Mouse (Mus musculus) T-helper 17 cell (primary cell): ENCODE results near the gene Gramd4.

Experiments used
- in situ Hi-C, 2 experiments: fragments of 300-600 bp; cut with MboI, MseI; formaldehyde crosslinking; loops; 1 replicate in 1 of 2; 2 replicates in 1 of 2; pipeline ENCODE4 v1.15.1; 2025; ENCODE audit warnings: high pct_unique_total_duplicates in 2 of 2

Gene Gramd4

DNA sequence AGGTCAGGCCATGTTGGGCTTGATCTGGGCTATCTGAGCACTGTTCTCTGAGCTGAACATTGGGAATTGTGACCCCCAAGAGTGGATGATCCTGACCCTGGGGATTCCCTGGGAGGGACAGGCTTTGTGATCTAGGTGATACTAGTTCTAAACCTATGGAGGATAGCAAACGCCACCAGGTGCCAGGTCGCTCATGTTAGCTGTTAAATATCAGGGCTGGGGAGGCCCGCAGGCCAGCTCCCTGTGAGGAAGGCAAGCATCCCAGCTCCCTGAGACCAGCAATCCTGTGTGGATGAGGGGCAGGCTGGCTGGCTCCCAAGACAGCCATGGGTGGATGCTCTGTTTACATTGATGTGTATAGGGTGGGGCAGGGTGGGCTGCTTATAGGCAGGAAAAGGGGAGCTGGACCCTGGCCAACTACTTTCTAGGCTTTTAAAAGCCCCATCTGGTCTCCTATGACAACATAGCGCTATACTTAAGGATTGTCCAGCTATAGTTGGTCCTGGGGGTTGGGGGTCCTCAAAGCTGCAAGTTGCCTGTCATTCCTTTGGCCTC, 10.5 kb downstream of the Gramd4 start:
- in situ Hi-C loops: no loop called here

DNA sequence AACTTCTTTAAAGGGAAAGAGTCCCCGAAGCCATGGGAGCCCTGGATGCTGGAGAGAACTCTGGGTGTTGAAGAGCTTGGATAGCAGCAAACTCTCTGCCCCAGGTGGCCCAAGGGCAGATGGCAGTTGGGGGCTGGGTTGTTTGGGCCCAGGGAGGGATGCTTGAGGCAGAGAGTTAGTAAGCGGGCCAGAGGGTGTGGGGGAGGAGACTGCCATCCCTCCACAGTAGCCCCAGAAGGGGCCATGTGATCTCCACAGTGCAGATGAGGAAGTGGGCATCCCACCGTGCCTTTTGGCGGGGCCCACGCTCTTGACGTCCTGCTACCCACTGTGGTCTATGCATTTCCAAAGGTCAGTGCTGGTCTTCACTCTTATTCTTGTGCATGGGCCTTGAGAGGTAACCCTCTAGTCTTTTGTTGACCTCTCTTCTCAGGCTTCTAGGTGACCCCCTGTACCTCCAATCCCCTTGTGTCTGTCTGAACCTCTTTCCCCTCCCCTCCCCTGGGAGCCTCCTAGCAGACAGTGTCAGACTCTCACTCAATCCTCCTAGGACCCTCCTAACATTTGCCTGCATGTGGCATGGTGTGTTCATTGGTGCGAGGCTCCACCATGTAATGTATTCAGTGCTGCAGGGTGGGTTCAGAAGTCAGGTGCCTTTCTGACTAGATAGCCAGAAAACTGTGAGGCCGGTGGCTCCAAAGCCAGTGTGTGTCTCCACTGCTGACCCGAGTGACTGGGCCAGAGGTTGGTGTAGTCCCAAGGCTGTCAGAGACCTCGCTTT, 11.7 kb downstream of the Gramd4 start:
- in situ Hi-C loops: no loop called here

DNA sequence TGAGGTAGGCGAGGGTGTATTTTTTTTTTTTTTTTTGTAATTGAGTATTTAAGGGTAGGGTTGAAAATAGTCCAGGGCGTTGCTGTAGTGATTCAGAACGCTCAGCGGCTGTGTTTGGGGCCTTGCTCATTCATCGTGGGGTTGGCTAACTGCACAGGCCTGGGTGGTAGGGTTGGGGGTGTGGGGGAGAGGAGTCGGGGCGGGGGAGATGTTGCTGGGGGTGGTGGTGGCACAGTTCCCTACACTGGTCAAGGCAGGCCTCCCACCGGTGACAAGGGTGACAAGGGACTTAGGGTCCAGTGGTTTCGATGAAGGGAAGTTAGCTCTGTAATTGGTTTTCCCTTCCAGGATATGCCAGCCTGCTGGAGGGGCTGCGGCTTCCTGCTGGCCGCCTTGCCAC, 12.9 kb downstream of the Gramd4 start:
- in situ Hi-C loops: no loop called here

DNA sequence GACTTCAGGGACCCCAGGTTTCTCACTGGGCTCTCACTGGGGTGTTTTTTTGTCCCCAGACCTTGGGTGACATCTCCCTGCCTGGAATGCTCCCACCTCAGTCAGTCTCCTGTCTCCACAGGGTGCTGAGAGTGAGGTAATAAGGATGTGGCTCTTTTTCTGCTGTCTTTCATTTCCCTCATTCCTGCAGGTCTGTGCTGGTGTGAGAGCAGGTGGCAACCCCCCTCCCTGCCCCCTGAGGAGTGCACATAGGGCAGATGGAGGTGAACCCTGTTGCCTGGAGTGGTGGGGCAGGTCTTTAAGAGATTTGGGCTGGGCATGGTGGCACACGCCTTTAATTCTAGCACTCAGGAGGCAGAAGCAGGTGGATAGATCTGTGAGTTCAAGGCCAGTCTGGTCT, 13.7 kb downstream of the Gramd4 start:
- in situ Hi-C loops: no loop called here

DNA sequence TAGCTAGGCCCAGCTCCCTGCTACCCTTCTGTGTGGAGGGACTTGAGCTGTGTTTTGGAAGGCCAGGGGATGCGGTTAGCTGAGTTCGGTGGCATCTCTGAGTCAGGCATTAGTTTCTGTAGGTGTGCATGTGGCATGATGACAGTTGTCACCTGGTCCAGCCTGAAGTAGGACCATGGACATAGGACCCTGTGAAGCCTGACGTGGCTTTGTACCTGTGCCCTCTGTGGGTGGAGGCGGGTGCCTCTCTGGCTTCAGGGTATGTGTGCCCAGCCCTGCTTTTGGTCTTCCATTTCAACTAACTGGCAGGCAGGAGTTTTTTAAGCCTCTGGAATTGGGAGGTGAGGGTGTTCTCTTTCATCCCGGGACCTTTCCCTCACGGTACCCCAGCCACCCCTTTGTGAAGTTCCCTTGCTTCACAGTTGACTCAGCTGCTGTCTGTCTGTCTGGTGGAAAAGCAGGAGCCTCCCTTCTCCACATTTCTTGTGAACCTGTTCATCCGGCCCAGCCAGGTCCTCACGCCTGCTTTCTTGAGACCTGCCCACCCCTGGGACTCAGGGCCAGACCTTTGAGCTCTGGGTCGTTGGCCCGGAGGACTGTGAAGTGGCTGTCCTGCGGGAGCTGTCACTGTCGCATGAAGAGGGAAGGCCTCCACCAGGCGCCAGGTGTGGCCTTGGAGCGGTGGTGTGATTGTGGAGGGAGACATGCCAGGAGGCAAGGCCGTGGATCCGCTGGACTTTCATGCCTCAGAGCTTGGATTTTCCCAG, 16.9 kb downstream of the Gramd4 start:
- in situ Hi-C loops: no loop called here

DNA sequence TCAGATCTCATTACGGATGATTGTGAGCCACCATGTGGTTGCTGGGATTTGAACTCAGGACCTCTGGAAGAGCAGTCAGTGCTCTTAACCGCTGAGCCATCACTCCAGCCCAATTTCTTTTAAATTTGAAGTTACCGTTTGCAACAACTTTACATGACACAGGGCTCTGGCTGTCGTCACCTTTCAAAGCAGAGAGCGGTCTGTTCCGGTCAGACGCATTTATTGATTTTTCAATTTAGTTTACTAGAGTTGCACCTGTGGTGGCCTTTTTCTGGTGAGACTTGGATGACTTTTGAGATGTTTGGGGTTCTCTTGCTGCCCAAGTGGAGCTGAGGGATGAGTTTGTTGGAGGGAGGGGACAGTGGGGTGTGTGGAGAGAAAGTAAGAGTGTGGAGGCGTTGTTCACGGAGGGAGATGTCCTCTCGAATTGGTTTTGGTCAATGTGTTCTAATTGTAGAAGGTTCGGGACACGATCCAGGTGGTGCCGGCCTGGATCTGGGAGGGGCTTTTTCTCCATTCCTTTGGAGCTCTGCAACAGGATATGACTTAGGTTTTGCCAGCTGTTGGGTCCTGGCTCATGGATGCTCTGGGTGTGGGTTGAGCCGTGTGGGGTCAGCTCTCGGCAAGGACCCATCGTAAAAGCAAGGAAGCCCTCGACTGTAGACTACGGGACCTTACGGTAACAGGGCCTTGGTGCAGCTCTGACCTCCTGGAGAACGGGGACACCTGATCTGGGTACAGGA, 18.0 kb downstream of the Gramd4 start:
- in situ Hi-C loops: no loop called here

DNA sequence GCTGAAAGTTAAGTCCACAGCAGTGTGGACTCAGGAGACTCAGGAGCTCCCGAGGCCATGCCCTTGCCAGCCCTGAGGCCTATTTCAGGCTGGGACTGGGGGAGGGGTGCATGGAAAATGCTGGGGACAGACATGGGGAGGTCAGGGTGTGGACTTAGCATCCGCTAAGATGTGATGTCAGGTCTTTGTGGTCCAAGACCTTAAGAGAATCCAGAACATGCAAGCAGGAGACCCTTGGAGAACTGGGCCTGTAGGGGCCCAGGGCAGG, 18.5 kb downstream of the Gramd4 start:
- in situ Hi-C loops: no loop called here

DNA sequence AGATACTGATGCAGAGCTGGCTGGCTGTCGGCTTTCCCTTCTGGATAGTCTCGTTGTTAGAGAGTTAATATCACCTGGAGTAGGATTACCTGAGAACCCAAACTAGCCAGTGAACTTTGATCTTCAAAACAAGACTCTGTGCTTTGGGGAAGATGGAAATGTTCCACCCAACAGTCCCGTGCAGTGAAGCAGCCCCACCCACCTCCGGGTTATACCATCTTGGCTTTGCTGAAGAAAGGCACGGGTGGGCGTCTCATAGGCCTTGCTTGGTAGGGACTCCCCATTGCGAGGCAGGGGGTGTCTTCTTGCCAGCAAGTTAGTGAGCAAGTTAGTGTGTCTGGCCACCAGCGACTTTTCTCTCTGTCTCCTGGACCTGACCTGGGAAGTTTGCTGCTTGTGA, 18.9 kb downstream of the Gramd4 start:
- in situ Hi-C loops: no loop called here

DNA sequence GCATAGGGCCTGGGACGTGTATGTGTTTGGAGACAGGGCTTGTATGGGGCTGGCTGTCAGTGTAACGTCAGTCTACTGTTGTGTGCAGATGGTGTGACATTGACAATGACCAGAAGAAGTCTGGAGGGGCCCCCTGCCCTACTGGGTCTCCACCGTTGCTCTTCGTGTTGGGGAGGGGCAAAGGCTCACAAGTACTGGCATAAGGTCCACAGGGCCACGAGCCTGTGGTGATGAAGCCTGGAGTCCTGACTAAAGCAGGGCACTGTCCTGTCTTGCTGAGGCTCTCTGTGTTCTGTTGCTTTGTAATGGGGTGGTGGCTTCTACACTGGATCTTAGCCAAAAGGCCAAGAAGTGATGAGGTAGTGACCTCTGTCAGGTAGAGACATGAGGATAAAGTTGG, 20.4 kb downstream of the Gramd4 start:
- in situ Hi-C loops: no loop called here

DNA sequence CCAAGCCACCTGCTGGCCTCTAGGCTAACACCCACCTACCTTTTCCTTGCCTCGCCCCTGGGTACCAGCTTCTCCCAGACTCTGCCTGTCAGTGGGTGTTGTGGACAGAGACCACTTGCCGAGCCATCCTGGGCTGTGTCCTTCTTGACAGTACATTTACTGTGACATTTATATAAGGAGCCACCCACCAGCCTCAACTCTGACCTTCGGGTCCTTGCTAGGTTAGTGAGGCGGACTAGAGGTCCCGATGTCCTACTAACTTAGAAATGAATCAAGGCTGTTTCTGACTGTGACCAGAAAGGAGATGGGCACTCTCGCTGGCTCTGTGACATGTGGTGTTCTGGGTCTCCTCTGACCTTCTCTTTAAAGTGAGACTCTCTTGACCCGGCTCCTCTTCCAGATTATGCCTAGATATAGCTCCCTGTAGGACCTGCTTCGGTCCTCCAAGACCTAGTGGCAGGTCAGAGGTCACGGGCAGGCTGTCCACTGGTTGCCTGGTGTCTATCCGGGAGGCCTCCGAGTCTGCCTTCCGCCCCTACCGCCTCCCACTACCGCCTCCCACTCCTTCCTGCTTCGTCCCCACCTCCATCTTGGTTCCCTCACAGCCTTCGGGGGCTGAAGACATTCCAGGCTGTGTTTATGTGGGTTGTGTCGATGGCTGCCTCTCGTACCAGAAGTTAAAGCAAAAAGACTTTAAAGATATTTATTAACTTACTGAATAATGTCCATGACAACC, 21.2 kb downstream of the Gramd4 start:
- in situ Hi-C loops: no loop called here

DNA sequence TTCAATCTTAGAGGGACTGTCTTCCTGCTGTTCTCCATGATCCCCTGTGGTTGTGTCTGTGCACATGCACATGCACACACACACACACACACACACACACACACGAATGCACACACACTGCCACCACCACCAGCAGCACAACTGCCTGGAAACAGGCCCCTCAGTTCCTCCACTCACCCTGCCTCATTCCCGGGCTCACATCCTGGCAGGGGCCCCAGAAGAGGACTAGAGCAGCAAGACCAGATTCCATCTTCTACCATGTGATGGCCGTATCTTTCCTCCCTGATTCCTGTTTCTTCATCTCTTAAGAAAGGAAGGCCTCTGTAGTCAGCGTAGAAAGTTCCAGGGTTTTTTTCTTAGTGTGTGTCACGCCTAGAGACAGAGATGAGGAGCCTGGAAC, 22.0 kb downstream of the Gramd4 start:
- in situ Hi-C loops: no loop called here

DNA sequence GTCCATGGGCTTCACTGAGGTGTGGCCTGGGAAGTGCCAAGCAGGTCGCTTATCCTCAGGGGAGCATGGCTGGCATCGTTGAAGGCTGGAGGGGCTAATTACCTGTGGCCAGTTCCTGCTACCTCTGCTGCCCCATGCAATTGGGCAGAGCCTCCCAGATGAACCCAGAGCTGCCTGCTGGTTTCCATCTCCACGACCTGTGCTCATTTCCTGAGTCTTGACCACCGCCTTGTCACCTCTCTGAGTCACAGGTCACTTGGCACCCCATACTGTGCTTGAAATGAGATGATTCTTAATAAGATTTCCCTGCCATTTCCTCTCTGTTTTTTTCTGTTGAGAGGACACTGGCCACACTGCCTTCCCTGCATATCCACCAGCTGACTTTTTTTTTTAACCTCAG, 22.4 kb downstream of the Gramd4 start:
- in situ Hi-C loops: no loop called here

DNA sequence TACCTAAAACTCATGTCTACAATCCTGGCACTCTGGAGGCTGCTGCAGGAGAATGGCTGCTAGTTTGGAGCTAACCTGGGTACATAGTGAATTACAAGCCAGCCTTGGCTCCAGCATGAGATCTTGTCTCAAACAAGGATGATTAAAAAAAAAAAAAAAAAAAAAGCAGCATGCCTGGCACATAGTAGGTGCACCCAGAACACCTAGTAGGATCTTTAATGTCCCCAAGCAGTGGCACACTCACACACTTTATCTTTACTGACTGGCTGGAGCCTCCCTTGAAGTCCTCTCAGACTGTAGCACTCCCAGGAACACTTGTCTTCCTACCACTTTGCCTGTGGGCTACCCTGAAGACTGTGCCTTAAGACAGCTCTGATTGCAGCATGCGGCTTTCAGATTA, 22.9 kb downstream of the Gramd4 start:
- in situ Hi-C loops: no loop called here

DNA sequence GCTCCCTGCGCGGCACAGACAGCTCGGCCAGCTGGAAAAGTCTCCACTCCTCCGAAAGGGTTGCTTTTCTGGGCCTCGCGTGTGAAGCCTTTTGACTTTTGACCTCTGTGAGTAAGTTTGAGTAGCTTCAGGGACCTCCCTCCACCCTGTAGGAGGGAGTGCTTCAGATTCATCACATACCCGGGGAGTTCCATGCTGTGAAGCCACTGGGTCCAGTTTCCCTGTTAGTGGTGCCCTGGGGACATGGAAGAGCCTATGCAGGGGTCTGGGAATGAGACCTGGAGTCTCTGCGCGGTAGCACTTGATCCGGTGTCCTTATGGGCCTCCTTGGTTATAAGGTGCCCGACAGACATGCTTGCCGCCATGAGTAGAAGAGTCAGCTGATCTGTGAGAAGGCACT, 24.2 kb downstream of the Gramd4 start:
- in situ Hi-C loops: no loop called here

DNA sequence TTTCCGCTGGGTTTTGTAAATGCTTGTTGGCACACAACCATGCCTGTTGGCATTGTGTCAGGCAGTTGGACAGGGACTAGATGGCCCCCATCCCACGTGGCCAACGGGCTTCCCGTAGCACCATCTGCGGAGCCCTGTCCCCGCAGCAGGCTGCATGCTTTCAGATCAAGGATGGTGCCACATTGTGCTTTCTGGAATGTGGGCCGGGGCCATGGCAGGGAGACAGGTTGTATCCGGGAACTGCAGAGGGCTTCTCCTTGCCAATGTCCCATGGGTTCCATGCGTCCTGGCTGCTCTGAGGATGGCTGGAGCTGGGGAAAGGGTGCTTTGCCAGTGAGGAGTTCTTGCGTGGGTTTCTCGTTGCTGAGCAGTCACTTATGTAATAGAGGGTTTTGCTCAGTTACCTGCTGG, 25.1 kb downstream of the Gramd4 start:
- in situ Hi-C loops: no loop called here

DNA sequence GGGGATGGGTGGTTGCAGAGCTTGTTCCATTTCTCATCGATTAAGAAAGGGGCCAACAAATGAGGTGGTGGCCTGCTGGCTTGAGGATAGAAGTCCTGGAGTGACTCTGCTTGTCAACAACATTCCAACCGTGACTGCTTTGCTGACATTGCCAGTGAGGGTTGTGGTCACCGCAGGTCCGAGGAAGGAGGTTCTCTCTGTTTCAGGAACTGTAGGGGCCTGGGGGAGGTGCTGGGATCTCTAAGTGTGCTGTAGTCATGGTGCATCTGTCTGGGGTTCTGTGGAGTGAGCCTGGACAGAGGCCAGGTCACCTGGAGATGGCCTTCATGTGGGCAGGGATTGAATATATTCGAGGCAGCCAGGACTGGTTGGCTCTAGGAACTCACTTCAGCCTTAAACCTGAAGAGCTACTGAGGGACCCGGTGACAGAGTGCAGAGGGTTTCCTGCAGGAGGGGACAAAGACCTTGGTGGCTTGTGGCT, 25.8 kb downstream of the Gramd4 start:
- in situ Hi-C loops: no loop called here

DNA sequence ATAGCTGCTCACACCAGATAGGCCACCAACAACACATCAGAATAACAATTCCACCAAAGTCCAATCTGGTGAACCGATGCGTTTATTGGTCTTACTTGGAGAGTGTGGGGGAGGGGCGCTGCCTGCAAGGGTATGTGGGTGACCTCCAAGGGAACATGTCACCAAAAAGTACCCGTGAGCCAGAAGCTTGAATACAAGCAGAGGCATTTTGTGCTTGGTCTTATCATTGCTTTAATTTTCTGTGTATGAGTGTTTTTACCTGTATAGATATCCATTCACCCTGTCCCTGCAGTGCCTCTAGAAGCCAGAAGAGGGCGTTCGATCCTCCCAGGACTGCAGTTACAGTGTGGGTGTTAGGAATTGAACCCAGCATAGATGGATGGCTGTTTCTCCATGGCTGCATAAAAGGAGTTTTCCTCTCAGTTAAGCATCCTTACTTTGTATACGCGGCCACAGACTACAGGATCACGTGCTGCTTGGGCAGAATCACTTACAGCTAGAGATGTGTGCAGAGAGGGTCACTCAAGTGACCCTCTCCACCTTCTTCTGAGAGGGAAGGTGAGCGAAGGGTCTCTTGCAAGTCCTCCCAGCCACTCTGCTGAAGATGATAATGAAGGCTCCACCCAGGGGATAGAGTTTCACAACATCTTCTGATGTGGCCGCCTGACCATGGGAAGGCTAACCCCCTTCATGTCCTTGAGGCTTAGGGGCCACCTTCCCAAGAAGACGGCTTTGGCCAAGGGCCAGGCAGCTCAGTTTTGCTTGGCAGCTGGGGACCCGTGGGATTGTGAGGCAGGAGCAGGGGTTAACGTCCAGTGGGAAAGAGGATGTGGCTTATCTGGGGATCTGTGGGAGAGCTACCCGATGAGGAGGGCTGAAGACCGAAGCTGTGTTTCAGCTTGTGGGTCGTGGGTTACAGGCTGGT, 28.1 kb downstream of the Gramd4 start:
- in situ Hi-C loops: no loop called here

DNA sequence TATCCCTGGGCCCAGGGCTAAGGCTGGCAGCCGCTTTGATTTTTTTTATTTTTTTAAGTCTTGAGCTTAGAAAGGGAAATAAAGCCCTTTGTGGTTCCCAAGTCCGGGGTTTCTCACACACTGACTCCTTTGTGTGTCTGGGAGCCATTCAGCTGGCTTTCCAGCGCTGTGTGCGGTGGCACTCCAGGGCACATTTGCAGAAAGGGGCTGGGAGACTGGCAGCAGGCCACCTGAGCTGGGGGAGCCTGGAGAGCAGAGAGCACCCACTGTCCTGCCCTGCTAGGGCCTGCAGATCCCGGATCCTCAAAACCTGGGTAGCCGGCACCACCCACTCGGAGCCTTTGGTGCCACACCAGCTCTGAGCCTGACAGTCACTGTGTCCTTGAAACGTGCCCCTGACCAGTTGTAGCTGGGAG, 28.8 kb downstream of the Gramd4 start:
- in situ Hi-C loops: no loop called here

DNA sequence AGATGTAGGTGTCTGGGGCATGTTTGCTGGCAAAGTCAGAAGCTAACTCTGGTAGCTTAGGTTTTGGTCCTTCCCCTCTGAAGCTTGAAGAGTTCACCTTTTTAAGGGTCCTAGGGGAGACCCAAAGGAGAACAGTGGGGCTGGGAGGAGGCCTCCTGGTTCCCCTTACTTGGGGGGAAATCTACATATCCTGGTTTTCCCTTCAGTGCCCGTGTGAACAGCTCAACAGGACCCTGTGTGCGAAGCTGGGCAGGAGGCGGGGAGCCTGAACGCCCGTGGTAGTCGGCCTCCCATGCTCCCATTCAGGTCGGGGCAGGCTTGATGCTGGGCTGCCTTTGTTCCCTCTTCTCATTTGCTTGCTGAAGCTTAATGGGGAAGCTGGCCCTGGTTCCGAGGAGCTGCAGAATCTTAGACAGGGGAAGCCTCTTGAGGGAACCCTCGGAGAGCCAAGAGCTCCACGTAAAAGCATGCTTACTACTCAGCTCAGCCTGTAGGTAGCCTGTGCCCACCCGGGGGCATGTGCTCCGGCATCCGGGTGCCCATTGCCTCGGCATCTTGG, 30.2 kb downstream of the Gramd4 start:
- in situ Hi-C loops: no loop called here

DNA sequence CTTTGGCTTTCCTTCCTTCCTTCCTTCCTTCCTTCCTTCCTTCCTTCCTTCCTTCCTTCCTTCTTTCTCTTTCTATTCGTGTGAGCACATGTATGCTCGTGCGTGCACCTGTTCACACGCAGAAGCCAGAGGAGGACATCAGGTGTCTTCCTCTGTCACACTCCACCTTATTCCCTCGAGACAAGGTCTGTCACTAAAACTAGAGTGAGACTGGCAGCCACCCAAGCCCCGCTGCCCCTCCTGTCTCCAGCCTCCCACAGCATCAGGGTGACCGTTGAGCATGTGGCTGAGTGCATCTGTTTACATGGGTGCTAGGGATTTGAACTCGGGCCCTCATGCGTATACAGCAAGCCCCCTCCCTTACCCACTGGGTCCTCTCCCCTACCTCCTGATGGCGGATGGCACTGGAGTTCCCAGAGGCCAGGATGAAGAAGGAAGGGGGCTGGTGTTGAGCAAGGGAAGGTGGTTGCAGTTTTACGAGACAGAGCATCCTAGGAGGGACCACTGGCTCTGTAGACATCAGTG, 30.8 kb downstream of the Gramd4 start:
- in situ Hi-C loops: no loop called here
